Mouse (Mus musculus) thymus, postnatal 25 days (tissue): ENCODE results near the gene Pex14.

Experiments used
- DNase-seq: peaks from one replicate; pipeline ENCODE4 v3.0.0; 2022

The Pex14 gene

DNA sequence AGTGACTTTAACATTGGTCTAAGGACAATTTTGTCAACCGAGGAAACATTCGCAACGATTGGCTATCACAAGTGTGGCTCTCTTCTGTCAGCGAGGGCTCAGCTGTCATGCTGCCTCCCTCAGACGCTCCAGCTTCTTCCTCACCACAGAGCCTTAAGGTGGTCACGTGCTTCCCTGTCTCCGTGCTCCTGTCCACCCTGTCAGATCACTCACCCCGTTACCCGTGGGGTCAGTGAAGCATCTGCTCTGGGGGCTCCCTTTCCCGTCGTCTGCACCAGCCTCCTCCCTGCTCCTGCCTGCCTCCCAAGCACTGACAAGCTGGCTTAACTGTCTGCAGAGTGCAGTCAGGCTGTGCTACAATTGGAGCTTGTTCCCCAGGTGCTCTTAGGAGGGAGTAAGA, 119.8 kb downstream of the Pex14 start:
- DNase-seq: no peak

DNA sequence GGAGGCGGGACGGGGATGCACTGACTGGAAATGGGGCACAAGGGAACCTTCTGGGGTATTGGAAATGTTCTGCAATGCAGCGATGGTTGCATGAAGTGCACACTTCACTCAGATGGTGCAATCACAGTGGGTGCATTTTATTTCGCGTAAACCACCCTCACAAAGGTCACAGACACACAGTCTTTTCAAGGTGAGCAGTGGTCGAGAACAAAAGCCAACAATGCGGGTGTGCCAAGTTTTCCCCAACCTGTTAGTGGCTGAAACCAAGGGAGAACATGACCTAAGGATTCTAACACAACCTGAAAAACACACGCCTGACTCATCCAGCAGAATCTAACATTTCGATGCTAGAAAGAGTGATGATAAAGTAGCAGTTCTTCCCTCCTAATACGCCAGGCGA, 120.8 kb downstream of the Pex14 start:
- no peak for DNase-seq

DNA sequence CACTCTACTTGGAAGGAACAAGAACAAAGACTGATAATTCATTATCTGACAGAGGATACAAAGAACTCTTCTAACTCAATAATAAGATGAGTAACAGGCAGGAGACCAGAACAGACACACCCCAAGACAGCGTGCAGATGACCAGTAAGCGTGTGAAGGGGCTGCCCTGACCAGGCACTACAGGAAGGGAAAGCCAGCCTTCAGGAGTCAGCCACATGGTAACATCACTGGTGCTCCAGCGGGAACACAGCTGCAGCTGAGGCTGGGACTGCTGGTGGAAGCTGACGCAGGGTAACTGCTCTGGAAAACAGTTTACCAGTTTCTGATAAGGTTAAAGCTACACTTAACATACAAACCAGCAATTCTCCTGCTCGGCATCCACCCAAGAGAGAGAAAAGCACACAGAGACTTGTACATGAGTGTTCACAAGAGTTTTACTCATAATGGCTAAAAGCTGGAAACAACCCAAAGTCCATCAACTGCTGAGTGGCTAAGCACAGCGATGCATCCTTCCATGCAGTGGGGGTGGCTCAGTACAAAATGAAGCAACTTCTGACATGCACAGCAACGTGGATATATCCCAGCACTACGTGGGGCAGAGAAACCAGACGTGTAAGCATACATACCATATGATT, 121.3 kb downstream of the Pex14 start:
- no peak for DNase-seq

DNA sequence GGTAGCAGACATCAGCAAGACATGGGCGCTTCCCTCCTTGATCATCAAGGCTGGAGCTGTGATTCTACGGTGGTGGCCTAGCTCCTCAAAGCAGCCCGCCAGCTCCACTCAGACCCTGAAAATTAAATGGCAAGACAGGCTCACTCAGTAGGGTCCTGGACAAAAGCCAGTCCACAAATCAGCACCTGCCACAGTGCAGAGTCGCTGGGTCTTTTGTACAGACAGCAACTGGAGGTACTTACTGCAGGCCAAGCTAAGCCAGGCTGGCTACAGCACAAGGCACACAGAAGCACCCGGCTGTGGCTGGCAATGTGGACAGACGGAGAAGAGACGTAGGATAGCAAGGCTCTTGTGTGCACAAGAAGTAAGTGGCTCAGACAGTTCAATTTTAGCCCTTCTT, 124.8 kb downstream of the Pex14 start:
- no peak for DNase-seq

DNA sequence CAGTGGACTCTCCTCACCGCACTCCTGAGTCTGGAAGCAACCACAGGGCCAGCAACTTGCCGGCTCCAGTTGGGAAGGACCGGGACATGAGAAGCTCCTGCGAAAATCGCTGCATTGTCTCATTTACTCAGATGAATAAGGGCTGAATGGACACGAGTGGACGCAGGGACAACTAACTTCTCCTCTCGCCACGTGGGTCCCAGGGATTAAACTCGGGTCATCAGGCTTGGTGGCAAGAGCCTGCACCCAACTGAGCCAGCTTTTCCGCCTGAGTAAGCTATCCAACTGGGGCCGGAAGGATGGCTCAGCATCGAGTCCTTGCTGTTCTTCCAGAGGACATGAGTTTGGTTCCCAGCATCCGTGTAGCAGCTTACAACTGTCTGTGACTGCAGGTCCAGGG, 126.3 kb downstream of the Pex14 start:
- no peak for DNase-seq

DNA sequence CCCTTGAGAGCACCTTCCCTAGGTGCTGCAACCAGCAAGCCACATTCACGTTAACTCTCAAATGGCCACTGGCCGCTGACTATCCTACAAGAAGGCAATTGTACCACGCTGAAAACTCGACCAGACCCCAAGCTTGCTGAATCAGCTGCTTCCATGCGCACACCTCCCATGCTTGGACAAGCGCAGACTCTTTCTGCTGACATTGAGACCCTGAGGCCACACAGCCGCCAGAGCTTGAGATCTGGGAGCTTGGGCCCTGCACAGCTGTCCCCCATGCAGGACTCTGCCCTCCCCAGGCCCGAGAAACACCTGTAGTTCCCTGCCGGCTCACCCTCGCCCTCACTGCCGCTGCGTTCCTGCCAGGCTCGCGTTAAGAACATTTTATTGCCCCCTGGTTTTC, 127.0 kb downstream of the Pex14 start:
- no peak for DNase-seq

DNA sequence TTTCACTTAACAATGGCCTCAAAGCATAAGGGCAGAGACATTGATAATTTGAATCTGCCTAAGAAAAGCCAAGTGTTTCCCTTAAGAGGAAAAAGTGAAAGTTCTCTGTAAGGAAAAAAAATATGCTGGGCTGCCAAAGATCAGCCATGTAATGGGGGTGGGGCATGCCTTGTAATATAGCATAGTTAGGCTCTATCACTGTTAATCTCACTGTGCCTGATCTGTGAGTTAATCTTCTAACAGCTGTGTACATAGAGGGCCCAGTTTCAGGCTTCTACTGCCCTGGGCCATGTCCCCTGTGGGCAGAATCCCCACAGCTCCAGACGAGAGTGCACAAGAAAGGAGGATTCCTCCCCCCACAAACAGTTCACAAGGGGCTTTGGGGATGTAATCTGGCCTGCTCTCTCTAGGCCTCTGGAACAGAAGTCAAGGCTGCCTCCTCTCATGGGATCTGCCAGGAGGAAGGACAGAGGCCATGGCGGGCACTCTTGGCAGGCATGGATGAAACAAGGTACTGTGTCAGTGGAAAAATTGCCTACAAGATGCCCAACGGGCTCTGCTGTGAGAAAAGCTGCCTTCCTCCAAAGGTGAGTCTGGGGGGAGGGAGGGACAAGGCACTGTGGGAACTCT, 127.9 kb downstream of the Pex14 start:
- DNase-seq: no peak

DNA sequence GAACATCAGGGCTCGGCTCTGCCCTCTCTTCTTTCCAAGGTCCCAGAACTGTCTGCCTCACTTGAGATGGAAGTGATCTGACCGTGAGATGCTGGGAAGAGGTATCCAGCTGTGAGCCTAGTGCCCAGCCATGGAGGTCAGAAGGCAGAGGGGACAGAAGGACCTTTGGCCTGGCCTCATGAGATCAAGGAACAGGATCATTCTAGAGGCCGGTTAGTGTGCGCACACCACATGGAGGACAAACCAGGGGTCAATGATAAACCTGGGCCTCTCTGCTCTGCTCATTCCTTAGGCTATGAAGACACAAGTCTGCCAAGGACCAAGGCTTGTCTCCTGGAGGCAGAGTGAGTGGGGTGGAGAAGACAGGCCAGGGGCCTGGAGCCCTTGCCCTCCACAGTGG, 128.9 kb downstream of the Pex14 start:
- DNase-seq: no peak

DNA sequence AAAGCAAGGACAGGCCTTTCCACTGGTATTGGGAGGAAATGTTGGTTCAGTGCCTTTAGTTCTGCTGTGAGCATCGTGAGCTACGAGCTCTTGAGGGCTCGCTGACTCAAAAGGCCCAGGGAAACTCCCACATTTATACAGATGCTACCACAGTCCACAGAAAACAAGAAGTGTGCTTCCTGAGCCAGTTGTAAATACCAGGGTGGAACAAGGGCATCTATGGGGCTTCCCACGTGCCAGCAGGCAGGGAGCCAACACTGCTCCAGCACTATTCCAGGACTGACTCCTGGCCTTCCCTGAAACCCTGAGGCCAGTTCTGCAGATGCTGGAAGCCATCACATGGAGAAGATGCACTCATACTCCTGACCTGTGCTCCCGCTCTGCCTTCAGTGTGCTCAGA, 130.1 kb downstream of the Pex14 start:
- no peak for DNase-seq

DNA sequence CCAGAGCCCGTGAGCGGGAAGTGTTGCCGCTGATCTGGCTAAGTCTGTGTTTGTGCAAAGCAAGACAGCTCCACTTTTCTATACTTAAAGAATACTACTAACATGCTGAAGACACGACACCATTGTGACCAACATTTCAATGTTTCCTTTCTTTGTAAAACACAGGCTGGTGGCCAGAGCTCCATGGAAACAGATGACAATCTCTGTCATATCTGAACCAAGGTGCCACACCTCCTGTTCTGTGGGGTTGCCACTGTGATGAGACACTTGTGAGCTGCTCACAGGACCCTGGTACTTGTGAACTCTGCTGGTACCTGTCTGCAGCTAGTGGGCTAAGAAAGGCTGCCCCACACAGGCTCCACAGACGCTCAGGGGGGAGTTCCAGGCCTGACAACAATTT, 130.8 kb downstream of the Pex14 start:
- DNase-seq: no peak

DNA sequence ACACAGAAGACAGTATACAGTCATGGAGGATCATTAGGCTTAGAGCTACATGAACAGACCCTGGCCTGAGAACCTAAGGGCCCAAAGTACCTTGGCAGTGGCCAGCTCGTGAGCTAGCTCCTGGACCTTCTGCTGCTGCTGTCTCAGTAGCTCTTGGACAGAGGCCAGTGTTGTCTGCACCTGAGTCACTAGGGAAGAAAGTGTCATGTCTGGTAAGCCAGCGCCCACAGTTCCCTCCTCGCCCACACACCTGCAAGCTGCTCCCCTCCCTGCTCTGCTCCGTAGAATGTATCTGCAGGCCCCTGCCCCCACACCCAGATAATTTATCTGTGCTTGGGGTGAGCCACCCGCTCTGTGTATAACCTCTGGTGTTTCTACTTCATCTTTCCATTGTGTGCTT, 133.5 kb downstream of the Pex14 start:
- DNase-seq: no peak

DNA sequence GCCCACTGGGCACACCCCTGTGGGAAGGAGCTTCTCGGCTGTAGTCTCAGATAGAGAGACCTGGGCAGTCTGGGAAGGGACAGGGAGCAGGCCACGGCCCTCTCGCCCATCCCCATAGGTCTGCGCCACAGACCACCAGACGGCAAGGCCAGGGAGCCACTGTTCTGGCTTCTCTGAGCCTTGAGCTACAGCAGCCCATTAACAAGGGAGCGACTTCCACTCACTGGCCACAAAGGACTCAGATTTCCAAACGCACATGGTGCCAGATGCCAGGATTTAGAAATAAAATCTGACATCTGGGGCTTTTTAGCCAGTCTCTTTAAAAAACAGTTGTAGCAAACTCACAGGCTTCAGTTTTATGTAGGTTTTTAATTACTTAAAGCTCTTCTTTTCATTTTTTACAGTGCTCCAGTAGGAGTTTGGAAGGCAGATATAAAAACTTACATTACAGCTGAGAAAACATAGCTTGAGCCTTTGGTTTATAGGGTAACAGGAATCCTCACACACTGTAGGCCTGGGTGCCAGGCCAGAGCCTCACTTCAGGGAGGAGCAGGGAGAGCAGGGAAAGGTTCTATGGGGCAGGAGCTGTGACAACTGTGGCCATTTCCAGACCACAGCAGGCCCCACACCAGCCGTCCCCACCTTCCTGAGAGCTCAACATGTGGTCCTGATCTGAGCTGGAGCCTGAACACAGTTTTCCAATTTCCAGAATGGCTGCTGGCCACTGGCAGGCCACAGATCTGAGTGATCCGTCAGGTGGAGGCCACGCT, 134.9 kb downstream of the Pex14 start:
- DNase-seq: no peak

DNA sequence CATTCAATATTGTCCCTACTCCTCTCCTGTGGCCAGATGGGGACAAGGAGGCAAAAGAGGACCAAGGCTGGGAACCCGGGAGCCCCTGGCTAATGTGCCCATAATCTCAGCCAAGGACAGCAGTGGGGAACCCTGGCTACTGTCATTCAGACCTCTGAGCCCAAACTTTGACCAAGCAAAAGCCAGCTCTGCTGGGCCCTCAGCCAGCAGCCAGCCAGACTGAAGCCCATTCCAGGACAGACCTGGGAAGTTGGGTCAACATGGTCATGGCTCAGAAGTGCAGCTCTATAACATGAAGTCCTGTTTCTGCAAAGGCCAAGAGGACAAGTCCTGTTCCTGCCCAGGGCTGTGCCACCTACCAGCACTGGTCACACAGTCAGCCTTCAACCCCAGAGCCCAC, 137.6 kb downstream of the Pex14 start:
- no peak for DNase-seq

DNA sequence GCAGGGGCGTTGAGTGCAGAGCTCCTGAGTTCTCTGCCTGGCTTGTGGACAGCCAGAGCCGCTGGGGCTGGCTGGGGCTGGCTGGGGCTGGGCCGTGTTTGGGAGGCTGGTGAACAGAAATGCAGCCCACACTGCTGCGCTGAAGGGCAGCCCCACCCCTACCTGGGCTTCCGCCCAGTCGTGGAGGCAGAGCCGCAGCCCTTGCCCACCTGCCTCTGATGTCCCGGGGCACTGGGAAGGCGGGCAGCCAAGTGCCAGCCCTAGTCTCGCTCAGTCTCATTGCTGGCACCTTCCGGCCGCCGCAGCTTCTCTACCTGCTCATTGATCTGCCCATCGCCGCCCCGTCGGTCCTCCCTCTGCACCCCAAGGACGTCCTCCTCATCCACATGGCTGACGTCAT, 138.6 kb downstream of the Pex14 start:
- no peak for DNase-seq

DNA sequence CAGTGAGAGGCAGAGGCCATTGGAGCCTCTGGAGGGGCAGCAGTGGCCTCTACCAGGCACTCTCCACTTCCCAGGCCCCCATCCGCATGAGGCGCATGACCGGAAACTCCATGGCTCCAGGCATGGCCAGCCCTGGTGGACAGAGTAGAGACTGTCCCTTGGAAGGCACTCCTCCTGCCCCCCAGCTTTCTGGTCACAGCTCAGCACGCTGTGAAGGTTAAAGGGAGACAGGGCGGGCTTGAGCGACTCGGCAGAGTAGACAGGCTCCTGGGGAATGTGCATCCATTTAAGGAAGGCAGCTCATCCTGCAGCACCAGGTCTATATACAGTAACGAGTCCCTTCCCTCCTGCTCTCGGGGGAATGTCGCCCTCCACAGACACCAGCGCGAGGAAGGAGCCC, 139.7 kb downstream of the Pex14 start:
- DNase-seq: no peak

DNA sequence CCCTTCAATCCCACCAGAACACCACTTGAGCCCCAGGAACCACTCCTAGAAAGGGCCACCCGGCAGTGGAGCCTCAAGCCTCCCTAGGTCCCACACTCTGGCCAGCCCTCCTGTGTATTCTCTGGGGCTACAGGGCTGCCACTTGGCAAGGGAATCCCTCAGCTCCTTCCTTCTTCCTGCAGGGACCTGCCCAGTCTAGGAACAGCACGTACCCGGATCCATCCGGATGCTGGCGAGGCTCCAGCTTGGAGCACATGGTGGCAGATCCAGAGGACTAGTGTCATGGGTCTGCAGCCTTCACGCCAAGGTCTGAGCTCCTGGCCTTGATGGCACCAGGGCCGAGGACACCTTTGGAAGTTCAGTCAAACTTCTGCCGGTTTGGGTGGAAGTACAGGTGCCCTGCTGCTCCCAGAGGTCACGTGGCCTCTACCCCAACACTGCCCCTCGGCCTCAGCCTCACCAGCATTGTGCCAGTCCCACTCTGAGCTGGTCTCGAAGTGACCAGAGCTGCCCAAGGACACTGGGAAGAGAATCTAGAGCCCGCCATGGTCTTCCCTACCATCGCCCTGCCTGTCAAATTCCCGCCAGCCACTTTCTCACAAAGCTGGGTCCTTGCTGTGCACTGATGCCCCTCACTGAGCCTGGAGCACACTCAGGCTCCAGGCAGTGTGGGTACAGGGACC, 144.4 kb downstream of the Pex14 start:
- no peak for DNase-seq

DNA sequence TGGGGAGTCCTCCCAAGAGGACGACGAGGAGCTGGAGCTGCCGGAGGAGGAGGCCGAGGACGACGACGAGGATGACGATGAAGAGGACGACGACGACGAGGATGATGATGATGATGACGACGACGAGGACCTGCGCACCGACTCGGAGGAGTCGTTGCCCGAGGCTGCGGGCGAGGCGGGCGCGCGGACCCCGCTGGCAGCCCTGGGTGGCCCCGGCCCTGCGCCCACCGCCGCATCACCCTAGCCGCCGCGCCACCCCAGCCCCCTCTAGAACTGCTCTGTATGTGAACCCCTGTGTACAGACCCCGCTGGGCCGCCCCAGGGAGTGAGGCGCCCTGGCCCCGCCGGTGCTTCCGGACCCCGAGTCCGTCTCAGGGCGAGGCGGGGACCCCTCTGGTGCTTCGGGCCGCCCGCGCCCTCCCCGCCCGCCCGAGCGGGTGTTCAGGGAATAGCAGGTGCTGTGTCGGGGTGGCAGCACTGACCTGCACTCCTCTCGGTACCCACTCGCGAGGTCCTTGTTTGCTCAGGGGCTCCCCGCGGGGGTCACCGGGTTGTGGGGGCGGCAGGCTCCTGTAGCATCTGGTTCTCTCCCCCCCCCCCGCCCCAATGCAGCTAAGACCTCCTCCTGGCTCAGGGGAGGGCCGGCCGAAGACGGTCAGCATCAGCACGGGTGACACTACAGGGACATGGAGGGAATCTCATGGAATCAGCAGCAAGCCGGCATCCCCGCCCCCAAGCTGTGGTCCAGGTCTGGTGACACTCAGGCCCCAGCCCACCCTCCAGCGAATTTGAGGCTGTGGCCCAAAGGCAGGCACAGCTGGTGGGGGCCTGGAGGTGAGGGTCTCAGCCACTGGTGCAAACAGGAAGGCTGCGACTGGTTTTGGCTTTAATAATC, 147.1 kb downstream of the Pex14 start:
- DNase-seq: no peak

DNA sequence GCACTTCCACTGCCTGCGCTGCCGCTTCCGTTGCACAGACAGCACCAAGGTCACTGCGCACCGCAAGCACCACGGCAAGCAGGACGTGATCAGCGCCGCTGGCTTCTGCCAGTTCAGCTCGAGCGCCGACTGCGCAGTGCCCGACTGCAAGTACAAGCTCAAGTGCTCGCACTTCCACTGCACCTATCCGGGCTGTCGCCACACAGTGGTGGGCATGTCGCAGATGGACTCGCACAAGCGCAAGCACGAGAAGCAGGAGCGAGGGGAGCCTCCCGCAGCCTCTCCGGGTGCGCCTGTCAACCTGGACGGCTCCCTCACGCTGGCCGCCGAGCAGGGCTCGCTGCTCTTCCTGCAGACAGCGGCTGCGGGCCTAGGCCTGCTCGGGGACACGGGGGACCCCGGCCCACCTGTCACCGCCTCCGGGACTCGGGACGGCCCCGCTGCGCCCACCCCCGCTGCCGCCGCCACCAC, 147.8 kb downstream of the Pex14 start:
- DNase-seq: no peak

DNA sequence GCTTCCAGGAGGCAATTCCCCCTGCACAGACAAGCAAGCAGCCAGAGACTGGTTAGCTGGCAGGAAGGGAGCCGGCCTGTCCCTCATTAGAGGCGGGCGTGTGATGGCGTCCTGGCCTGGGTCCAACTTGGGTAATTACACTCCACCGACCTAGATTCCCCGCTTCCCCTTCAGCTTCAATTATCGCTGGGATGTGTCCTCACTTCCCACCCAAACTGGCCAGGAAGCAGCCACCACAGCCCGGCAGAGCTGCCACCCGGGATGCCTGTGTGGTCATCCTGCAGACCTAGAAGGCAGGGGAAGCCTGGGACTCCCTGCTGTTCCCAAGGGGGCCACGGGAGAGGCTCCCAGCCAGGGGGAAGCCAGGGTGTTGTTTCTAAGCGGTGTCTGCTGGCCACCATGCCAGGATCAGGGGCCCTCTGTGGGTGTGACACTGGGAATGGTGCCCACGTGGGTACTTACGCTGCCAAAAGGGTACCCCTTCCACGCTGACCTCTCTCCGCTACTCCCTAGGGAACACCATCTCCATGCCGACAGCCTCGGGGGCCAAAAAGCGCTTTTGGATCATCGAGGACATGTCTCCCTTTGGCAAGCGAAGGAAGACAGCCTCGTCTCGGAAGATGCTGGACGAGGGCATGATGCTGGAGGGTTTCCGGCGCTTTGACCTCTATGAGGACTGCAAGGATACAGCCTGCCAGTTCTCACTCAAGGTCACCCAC, 148.6 kb downstream of the Pex14 start:
- DNase-seq: no peak

DNA sequence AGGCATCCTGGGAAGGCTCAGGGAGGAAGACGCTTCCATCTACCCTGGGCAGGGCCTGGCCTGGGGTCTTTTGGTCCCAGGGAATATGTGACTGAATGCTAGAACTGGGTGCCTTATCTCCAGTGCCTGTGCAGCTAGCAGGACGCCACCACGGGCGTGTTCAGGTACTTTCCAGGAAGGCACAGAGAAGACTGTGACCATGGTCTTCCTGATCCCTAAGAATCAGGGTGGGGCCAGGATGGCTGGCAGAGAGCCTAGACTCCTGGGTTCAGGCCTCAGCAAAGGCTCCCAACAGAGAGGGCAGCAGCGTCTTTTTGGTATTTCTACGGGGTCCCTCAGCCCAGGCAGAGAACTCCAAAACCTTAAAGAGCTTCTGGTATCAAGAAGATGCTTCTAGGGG, 149.2 kb downstream of the Pex14 start:
- DNase-seq: no peak

DNA sequence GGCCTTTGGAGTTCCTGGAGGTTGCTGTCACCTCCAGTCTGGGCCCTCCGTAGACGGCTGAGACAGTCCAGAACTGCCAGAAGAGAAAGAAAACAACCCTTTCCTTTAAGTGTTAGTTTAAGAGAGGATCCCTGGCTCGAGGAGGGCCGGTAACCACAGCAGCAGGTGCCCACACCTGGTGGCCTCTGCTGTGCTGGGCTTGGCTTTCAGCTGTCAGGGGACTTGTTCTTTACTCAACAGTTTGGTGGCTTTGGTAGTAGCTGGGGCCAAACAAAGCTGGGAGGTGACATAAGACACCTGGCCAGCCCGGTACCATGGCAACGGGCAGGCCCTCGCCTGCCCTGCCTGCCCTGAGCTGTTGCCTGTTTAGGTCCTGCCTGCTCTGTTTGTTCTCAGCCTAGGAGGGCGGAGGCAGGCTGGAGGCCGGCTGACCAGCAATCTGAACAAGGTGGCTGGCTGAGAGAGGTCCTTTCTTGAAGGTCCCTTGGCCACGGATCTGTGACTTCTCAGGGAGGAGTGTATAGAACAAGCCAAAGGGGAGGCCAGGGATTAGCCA, 151.8 kb downstream of the Pex14 start:
- no peak for DNase-seq

DNA sequence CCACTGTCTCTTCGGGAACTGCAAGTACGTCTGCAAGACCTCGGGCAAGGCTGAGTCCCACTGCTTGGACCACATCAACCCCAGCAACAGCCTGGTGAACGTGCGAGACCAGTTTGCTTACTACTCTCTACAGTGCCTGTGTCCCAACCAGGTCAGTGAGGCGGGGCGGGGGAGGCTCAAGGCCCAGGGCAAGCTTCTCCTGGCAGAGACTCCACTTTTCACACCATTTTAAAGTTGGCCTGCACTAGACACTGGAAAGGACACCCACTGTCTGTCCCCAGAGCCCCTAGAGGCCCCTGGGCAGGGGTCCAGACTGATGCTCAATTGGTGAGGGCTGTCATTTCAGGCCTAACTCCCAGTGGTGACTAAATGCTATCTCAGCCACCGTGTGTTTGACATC, 153.6 kb downstream of the Pex14 start:
- DNase-seq: no peak
